Mouse (Mus musculus): ENCODE results near the gene Ccdc33. TPM values are rescaled to one million over a fixed set of nuclear protein-coding genes. Genes with fewer than 3 reads are reported as not detected.

The Ccdc33 gene
- polyA plus RNA-seq, 1 experiment from 2014 or later = not detected

- Histone ChIP-seq H3K4me3 (ENCODE audit: low read depth, low read length) (no peak overlapping the region), H3K27me3 (ENCODE audit: control insufficient read depth, insufficient read depth, low read length) (no peaks in the 10 kb centered on the region), H3K9me3 (ENCODE audit: control insufficient read depth, low read depth, low read length) (no peaks in the 10 kb centered on the region), H3K9ac (replicated peaks; ENCODE audit: low read depth, low read length) (no peak overlapping the region), H3K4me2 (replicated peaks; ENCODE audit: low read depth, low read length) (no peak overlapping the region), H3K4me1 (ENCODE audit: control insufficient read depth, insufficient read depth, low read length) (peaks cover 42% of the 10 kb centered on the region), H3K36me3 (ENCODE audit: control insufficient read depth, insufficient read depth, low read length) (no peaks in the 10 kb centered on the region), H3K27ac (ENCODE audit: low read length) (peak overlapping the region; percentile 52; the same call in 1 of the 2 replicates)
- no peak for ATAC-seq (ENCODE audit: insufficient number of reproducible peaks, insufficient read depth, low FRiP score, low read depth)
- WGBS = 58% methylated on average over 6 of the region's 6 CpGs
Measured at GRCm38 (mm10) chr9:58111431-58111830, 7.2 kb downstream of the Ccdc33 start.

GRCm38 (mm10) chr9:58110787-58111186, 7.8 kb downstream of the Ccdc33 start:
- Histone ChIP-seq H3K27ac (ENCODE audit: low read length) (no peak overlapping the region), H3K27me3 (ENCODE audit: control insufficient read depth, insufficient read depth, low read length) (no peaks in the 10 kb centered on the region), H3K36me3 (ENCODE audit: control insufficient read depth, insufficient read depth, low read length) (no peaks in the 10 kb centered on the region), H3K9me3 (ENCODE audit: control insufficient read depth, low read depth, low read length) (no peaks in the 10 kb centered on the region), H3K4me1 (ENCODE audit: control insufficient read depth, insufficient read depth, low read length) (peaks cover 35% of the 10 kb centered on the region), H3K4me2 (replicated peaks; ENCODE audit: low read depth, low read length) (no peak overlapping the region), H3K4me3 (ENCODE audit: low read depth, low read length) (no peak overlapping the region), H3K9ac (replicated peaks; ENCODE audit: low read depth, low read length) (no peak overlapping the region)
- no peak for ATAC-seq (ENCODE audit: insufficient number of reproducible peaks, insufficient read depth, low FRiP score, low read depth)
- WGBS = 57% methylated on average over 5 of the region's 5 CpGs

GRCm38 (mm10) chr9:58107494-58107893, 11.1 kb downstream of the Ccdc33 start:
- no peak overlapping the region for H3K4me2 ChIP-seq (replicated peaks; ENCODE audit: low read depth, low read length)
- H3K9ac ChIP-seq (replicated peaks; ENCODE audit: low read depth, low read length) = no peak overlapping the region
- 39% methylated on average over 5 of the region's 5 CpGs for WGBS
- H3K4me1 ChIP-seq (ENCODE audit: control insufficient read depth, insufficient read depth, low read length) = peaks cover 20% of the 10 kb centered on the region; the same call in 1 of the 2 replicates
- H3K9me3 ChIP-seq (ENCODE audit: control insufficient read depth, low read depth, low read length) = no peaks in the 10 kb centered on the region
- H3K36me3 ChIP-seq (ENCODE audit: control insufficient read depth, insufficient read depth, low read length) = no peaks in the 10 kb centered on the region
- H3K27ac ChIP-seq (ENCODE audit: low read length) = peak overlapping the region; percentile 39
- no peak for ATAC-seq (ENCODE audit: insufficient number of reproducible peaks, insufficient read depth, low FRiP score, low read depth)
- H3K4me3 ChIP-seq (ENCODE audit: low read depth, low read length) = no peak overlapping the region
- no peaks in the 10 kb centered on the region for H3K27me3 ChIP-seq (ENCODE audit: control insufficient read depth, insufficient read depth, low read length)

- no peaks in the 10 kb centered on the region for H3K9me3 ChIP-seq (ENCODE audit: control insufficient read depth, low read depth, low read length)
- no peaks in the 10 kb centered on the region for H3K27me3 ChIP-seq (ENCODE audit: control insufficient read depth, insufficient read depth, low read length)
- H3K36me3 ChIP-seq (ENCODE audit: control insufficient read depth, insufficient read depth, low read length) = no peaks in the 10 kb centered on the region
- H3K27ac ChIP-seq (ENCODE audit: low read length) = no peak overlapping the region
- 35% methylated on average over 15 of the region's 15 CpGs for WGBS
- H3K4me2 ChIP-seq (replicated peaks; ENCODE audit: low read depth, low read length) = no peak overlapping the region
- H3K4me3 ChIP-seq (ENCODE audit: low read depth, low read length) = no peak overlapping the region
- H3K9ac ChIP-seq (replicated peaks; ENCODE audit: low read depth, low read length) = no peak overlapping the region
- 0 out of 2 replicates have a peak, but pooled peaks cover 10% of the 10 kb centered on the region for H3K4me1 ChIP-seq (ENCODE audit: control insufficient read depth, insufficient read depth, low read length)
- no peak for ATAC-seq (ENCODE audit: insufficient number of reproducible peaks, insufficient read depth, low FRiP score, low read depth)
Measured at GRCm38 (mm10) chr9:58105595-58106169, 12.9 kb downstream of the Ccdc33 start.

GRCm38 (mm10) chr9:58103647-58104046, 15.0 kb downstream of the Ccdc33 start:
- H3K27me3 ChIP-seq (ENCODE audit: control insufficient read depth, insufficient read depth, low read length) = no peaks in the 10 kb centered on the region
- H3K9ac ChIP-seq (replicated peaks; ENCODE audit: low read depth, low read length) = no peak overlapping the region
- ATAC-seq (ENCODE audit: insufficient number of reproducible peaks, insufficient read depth, low FRiP score, low read depth) = no peak
- H3K4me3 ChIP-seq (ENCODE audit: low read depth, low read length) = no peak overlapping the region
- no peaks in the 10 kb centered on the region for H3K9me3 ChIP-seq (ENCODE audit: control insufficient read depth, low read depth, low read length)
- no peak overlapping the region for H3K27ac ChIP-seq (ENCODE audit: low read length)
- 41% methylated on average over 6 of the region's 6 CpGs for WGBS
- no peaks in the 10 kb centered on the region for H3K36me3 ChIP-seq (ENCODE audit: control insufficient read depth, insufficient read depth, low read length)
- 0 out of 2 replicates have a peak, but pooled peaks cover 10% of the 10 kb centered on the region for H3K4me1 ChIP-seq (ENCODE audit: control insufficient read depth, insufficient read depth, low read length)
- H3K4me2 ChIP-seq (replicated peaks; ENCODE audit: low read depth, low read length) = no peak overlapping the region

GRCm38 (mm10) chr9:58102013-58102412, 16.6 kb downstream of the Ccdc33 start:
- no peaks in the 10 kb centered on the region for H3K36me3 ChIP-seq (ENCODE audit: control insufficient read depth, insufficient read depth, low read length)
- H3K27ac ChIP-seq (ENCODE audit: low read length) = no peak overlapping the region
- no peaks in the 10 kb centered on the region for H3K27me3 ChIP-seq (ENCODE audit: control insufficient read depth, insufficient read depth, low read length)
- H3K4me3 ChIP-seq (ENCODE audit: low read depth, low read length) = no peak overlapping the region
- no peak overlapping the region for H3K9ac ChIP-seq (replicated peaks; ENCODE audit: low read depth, low read length)
- WGBS = 81% methylated on average over 4 of the region's 4 CpGs
- no peak for ATAC-seq (ENCODE audit: insufficient number of reproducible peaks, insufficient read depth, low FRiP score, low read depth)
- peaks cover 5% of the 10 kb centered on the region; the same call in 1 of the 2 replicates for H3K4me1 ChIP-seq (ENCODE audit: control insufficient read depth, insufficient read depth, low read length)
- H3K4me2 ChIP-seq (replicated peaks; ENCODE audit: low read depth, low read length) = no peak overlapping the region
- no peaks in the 10 kb centered on the region for H3K9me3 ChIP-seq (ENCODE audit: control insufficient read depth, low read depth, low read length)

- 72% methylated on average over 5 of the region's 5 CpGs for whole genome bisulfite sequencing
- Histone ChIP-seq H3K27ac (ENCODE audit: low read length) (no peak overlapping the region), H3K4me1 (ENCODE audit: control insufficient read depth, insufficient read depth, low read length) (peaks cover 13% of the 10 kb centered on the region; the same call in 1 of the 2 replicates), H3K27me3 (ENCODE audit: control insufficient read depth, insufficient read depth, low read length) (no peaks in the 10 kb centered on the region), H3K9ac (replicated peaks; ENCODE audit: low read depth, low read length) (no peak overlapping the region), H3K36me3 (ENCODE audit: control insufficient read depth, insufficient read depth, low read length) (no peaks in the 10 kb centered on the region), H3K4me3 (ENCODE audit: low read depth, low read length) (no peak overlapping the region), H3K4me2 (replicated peaks; ENCODE audit: low read depth, low read length) (no peak overlapping the region), H3K9me3 (ENCODE audit: control insufficient read depth, low read depth, low read length) (no peaks in the 10 kb centered on the region)
- no peak for ATAC-seq (ENCODE audit: insufficient number of reproducible peaks, insufficient read depth, low FRiP score, low read depth)
Measured at GRCm38 (mm10) chr9:58099836-58100565, 18.6 kb downstream of the Ccdc33 start.

DNA sequence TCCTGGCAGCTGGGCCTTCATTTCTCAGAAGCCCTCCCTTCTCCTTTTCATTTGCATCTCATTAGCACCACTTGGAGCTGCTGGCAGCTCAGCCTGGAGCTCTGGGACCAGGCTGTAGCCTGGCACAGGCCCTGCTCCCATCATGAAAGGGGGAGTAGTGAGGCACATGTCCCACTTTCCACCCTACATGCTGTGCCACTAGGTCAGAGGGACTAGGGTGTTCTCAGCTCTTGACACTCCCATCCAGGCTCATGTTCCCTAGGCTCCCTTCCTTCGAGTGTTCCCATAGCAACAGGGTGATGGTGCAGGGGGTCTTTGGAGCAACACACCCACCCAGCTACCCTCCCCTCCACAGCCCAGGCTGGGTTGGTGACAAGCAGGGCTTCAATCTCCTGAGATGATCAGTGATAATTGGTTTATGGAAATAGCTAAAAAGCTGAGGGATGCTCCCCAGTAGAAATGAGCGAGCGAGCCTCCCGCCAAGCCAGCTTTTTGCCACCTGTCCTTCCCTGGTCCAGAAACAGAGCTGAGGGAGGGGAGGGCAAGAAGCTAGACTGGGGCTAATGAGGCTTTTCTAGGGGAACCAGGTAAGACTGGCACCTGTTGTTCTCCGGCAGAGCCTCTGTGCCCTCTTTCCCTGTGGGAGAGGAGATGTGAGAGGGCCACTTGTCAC, 21.9 kb downstream of the Ccdc33 start:
- no peaks in the 10 kb centered on the region for H3K36me3 ChIP-seq (ENCODE audit: control insufficient read depth, insufficient read depth, low read length)
- H3K27me3 ChIP-seq (ENCODE audit: control insufficient read depth, insufficient read depth, low read length) = no peaks in the 10 kb centered on the region
- H3K4me1 ChIP-seq (ENCODE audit: control insufficient read depth, insufficient read depth, low read length) = peaks cover 13% of the 10 kb centered on the region
- WGBS = 69% methylated on average over 5 of the region's 5 CpGs
- no peak overlapping the region for H3K4me3 ChIP-seq (ENCODE audit: low read depth, low read length)
- H3K9ac ChIP-seq (replicated peaks; ENCODE audit: low read depth, low read length) = 0 out of 2 replicates have a peak overlapping the region, but pooled peaks have one; percentile 10
- H3K9me3 ChIP-seq (ENCODE audit: control insufficient read depth, low read depth, low read length) = no peaks in the 10 kb centered on the region
- no peak for ATAC-seq (ENCODE audit: insufficient number of reproducible peaks, insufficient read depth, low FRiP score, low read depth)
- no peak overlapping the region for H3K4me2 ChIP-seq (replicated peaks; ENCODE audit: low read depth, low read length)
- peak overlapping the region; percentile 69; the same call in 1 of the 2 replicates for H3K27ac ChIP-seq (ENCODE audit: low read length)

Measured in stomach, embryonic 14.5 days (tissue).